Mouse (Mus musculus) stomach, postnatal 0 days (tissue): ENCODE results near the gene Myt1l. TPM values are rescaled to one million over a fixed set of nuclear protein-coding genes. Genes with fewer than 3 reads are reported as not detected.

Experiments used
- ATAC-seq: fragments of 200-750 bp; cut with Nextera tagmentation; 2 replicates; pipeline ENCODE4 v1.8.0; 2017; ENCODE audit not compliant: low FRiP score, low TSS enrichment
- DNase-seq: peaks from one replicate; pipeline ENCODE4 v3.0.0-alpha.2; 2016; ENCODE audit warnings: low spot score
- H3K27ac ChIP-seq: fragments of 300-500 bp; sonication (generic); replicated peaks from 2 replicates; pipeline ENCODE4 v1.5.1; 2014; ENCODE audit warnings: mild to moderate bottlenecking, control low read depth
- H3K27me3 ChIP-seq: fragments of 300-500 bp; sonication (generic); 2 replicates; pipeline ENCODE4 v1.6.1; 2014; ENCODE audit warnings: low read length; ENCODE audit not compliant: control insufficient read depth, insufficient read depth
- H3K36me3 ChIP-seq: fragments of 300-500 bp; sonication (generic); 2 replicates; pipeline ENCODE4 v1.6.1; 2014; ENCODE audit warnings: low read length, mixed read lengths; ENCODE audit not compliant: control insufficient read depth, insufficient read depth
- H3K4me1 ChIP-seq: fragments of 300-500 bp; sonication (generic); replicated peaks from 2 replicates; pipeline ENCODE4 v1.6.1; 2014; ENCODE audit warnings: antibody characterized with exemption; ENCODE audit not compliant: control insufficient read depth, insufficient read depth
- H3K4me2 ChIP-seq: fragments of 300-500 bp; sonication (generic); replicated peaks from 2 replicates; pipeline ENCODE4 v1.6.1; 2014; ENCODE audit warnings: low read depth, mild to moderate bottlenecking, control low read depth, moderate library complexity
- H3K4me3 ChIP-seq: fragments of 300-500 bp; sonication (generic); 2 replicates; pipeline ENCODE4 v1.5.1; 2014; ENCODE audit warnings: low read depth, low read length, control low read depth
- H3K9ac ChIP-seq: fragments of 300-500 bp; sonication (generic); 2 replicates; pipeline ENCODE4 v1.6.1; 2014; ENCODE audit warnings: mild to moderate bottlenecking, low read length, control low read depth, mixed read lengths
- H3K9me3 ChIP-seq: fragments of 300-500 bp; sonication (generic); 2 replicates; pipeline ENCODE4 v1.6.1; 2016; ENCODE audit warnings: low read length; ENCODE audit not compliant: control insufficient read depth
- CTCF ChIP-seq: IDR thresholded peaks from 2 replicates; pipeline ENCODE4 v1.5.1; 2016; ENCODE audit warnings: antibody characterized with exemption, low read depth, mild to moderate bottlenecking, moderate library complexity
- EP300 ChIP-seq: optimal IDR thresholded peaks from 2 replicates; pipeline ENCODE3; 2016; ENCODE audit warnings: antibody characterized with exemption
- WGBS: fragments of 180-500 bp; shearing (Covaris S2); extraction: QIAGEN DNeasy Blood & Tissue Kit; methylation state at CpG from one replicate; pipeline ENCODE4 v1.1.7; 2014; 5-methylcytosine and 5-hydroxymethylcytosine counted together
- polyA plus RNA-seq: library from polyadenylated mRNA; unstranded; fragments of >200 nt; fragmentation: Nextera tagmentation; extraction: Ambion mirVana; gene quantifications from 2 replicates; pipeline ENCODE4 v1.2.1, GENCODE M21; 2015

Myt1l gene
- polyA plus RNA-seq, 1 experiment from 2014 or later: 0.76 TPM

- H3K27ac ChIP-seq: no peak overlapping the region
- H3K9ac ChIP-seq: no peak overlapping the region
- no peak overlapping the region for H3K4me3 ChIP-seq
- no peaks in the 10 kb centered on the region for H3K9me3 ChIP-seq
- H3K27me3 ChIP-seq: peaks cover 5% of the 10 kb centered on the region; the same call in 1 of the 2 replicates
- no peaks in the 10 kb centered on the region for H3K4me1 ChIP-seq
- TF ChIP-seq CTCF (no peak), EP300 (no peak)
- no peak overlapping the region for H3K4me2 ChIP-seq
- no peak for ATAC-seq
- H3K36me3 ChIP-seq: no peaks in the 10 kb centered on the region
- 43% methylated on average over 5 of the region's 5 CpGs for WGBS
- no peak for DNase-seq
Observed at GRCm38 (mm10) chr12:29539106-29539505, 10.9 kb downstream of the Myt1l start.

- TF ChIP-seq EP300 (no peak), CTCF (no peak)
- DNase-seq: no peak
- Histone ChIP-seq H3K4me2 (no peak overlapping the region), H3K9me3 (no peaks in the 10 kb centered on the region), H3K36me3 (no peaks in the 10 kb centered on the region), H3K27me3 (no peaks in the 10 kb centered on the region), H3K4me3 (no peak overlapping the region), H3K4me1 (no peaks in the 10 kb centered on the region), H3K9ac (no peak overlapping the region), H3K27ac (no peak overlapping the region)
- no peak for ATAC-seq
- 74% methylated on average over 5 of the region's 5 CpGs for WGBS
Observed at GRCm38 (mm10) chr12:29540741-29541140, 12.6 kb downstream of the Myt1l start.

DNA sequence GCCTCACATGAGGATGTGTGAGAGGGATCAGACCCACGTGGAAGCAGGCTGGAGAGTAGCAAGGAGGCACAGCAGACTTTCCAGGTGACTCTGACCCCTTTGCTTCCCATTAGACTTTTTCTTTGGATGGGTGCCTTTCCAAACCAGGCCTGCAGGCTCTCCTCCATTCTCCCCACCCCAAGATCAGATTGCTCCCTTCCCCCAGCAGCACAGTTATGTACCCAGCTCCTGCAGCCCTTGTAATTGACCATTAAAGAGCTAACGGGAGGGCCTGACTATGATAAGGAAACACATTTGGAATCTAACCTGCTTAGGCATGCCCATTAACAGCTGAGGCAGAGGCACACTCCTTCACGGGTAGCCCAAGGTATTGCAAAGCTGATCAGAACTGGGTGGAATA lies 17.9 kb downstream of the Myt1l start:
- Histone ChIP-seq H3K9me3 (no peaks in the 10 kb centered on the region), H3K27ac (no peak overlapping the region), H3K36me3 (no peaks in the 10 kb centered on the region), H3K4me1 (no peaks in the 10 kb centered on the region), H3K27me3 (no peaks in the 10 kb centered on the region), H3K9ac (no peak overlapping the region), H3K4me2 (no peak overlapping the region), H3K4me3 (no peak overlapping the region)
- ATAC-seq (no peak), DNase-seq (no peak)
- TF ChIP-seq EP300 (no peak), CTCF (no peak)
- 35% methylated on average over 3 of the region's 3 CpGs for WGBS

DNA sequence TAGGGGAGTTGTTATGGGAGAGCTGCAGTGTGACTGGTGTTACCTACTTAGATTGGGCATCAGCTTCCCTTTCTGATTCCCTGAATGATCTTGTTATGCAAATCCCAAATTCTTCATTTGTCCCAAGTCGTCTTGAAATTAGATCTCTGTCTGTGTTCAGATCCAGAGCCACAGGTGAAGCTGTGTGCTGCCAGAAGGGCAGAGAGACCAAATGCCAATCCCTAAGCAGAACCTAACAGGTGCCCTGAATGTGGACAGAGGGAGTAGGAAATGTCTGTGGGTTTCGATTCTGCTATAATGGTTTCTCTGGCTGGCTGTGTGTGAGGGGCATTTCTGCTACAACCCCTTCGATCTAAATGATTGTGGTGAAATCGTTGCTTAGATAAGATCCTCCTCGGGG lies 18.9 kb downstream of the Myt1l start:
- TF ChIP-seq EP300 (no peak), CTCF (no peak)
- 68% methylated on average over 5 of the region's 5 CpGs for WGBS
- no peaks in the 10 kb centered on the region for H3K36me3 ChIP-seq

DNA sequence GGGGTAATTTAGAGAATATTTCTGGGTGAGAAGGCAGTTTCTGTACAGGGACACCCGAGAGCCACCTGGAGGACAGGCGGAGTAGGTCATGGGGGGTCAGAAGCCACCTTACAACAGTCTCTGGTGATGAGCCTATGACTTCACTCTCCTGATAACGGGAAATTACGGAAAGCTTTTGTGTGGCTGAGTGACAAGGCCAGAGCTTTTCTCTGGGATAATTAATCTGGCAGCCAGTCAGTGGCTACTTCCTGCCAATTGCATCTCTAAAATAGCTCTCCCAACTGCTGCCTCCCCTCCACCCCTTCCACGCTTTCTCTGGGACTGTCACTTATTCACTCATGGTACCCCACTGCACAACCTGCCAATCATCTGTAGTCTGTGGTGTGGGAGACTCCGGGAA lies 19.6 kb downstream of the Myt1l start:
- DNase-seq (no peak), ATAC-seq (no peak)
- Histone ChIP-seq H3K9ac (no peak overlapping the region), H3K27me3 (no peaks in the 10 kb centered on the region), H3K36me3 (no peaks in the 10 kb centered on the region), H3K27ac (no peak overlapping the region), H3K4me3 (no peak overlapping the region), H3K4me1 (no peaks in the 10 kb centered on the region), H3K9me3 (no peaks in the 10 kb centered on the region), H3K4me2 (no peak overlapping the region)
- 62% methylated on average over 6 of the region's 6 CpGs for WGBS
- TF ChIP-seq EP300 (no peak), CTCF (no peak)

More for the DNA sequence above, 18.9 kb downstream of the Myt1l start:
- Histone ChIP-seq H3K9me3 (no peaks in the 10 kb centered on the region), H3K4me3 (no peak overlapping the region), H3K9ac (no peak overlapping the region), H3K27me3 (no peaks in the 10 kb centered on the region), H3K27ac (no peak overlapping the region), H3K4me1 (no peaks in the 10 kb centered on the region), H3K4me2 (no peak overlapping the region)
- DNase-seq (no peak), ATAC-seq (no peak)

DNA sequence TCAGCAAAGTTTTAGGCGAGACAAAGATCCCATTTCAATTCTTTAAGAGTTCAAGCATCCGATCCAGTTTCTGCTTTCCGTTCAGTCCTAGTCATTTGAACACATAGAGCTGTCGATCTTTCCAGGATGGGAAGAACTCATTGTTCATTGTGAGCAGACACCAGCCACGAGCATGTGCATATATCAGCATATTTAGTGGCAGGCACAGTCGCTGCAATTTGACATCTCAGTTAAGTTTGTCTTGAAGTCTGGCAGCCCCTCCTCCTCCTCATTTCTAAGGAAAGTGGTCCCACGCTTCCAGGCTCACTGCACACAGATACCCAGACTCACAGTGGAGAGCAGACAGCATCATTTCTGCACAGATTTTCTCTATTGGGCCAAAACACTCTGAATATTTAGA lies 25.0 kb downstream of the Myt1l start:
- no peaks in the 10 kb centered on the region for H3K4me1 ChIP-seq
- no peaks in the 10 kb centered on the region for H3K27me3 ChIP-seq
- WGBS: 71% methylated on average over 7 of the region's 7 CpGs
- no peak overlapping the region for H3K4me2 ChIP-seq
- H3K9me3 ChIP-seq: no peaks in the 10 kb centered on the region
- H3K4me3 ChIP-seq: no peak overlapping the region
- no peak for TF ChIP-seq EP300
- no peak for TF ChIP-seq CTCF
- H3K9ac ChIP-seq: no peak overlapping the region
- H3K36me3 ChIP-seq: no peaks in the 10 kb centered on the region
- DNase-seq (no peak), ATAC-seq (no peak)
- no peak overlapping the region for H3K27ac ChIP-seq

- 73% methylated on average over 4 of the region's 4 CpGs for WGBS
- Histone ChIP-seq H3K4me3 (no peak overlapping the region), H3K36me3 (no peaks in the 10 kb centered on the region), H3K4me1 (no peaks in the 10 kb centered on the region), H3K9ac (no peak overlapping the region), H3K9me3 (no peaks in the 10 kb centered on the region), H3K4me2 (no peak overlapping the region), H3K27me3 (no peaks in the 10 kb centered on the region), H3K27ac (no peak overlapping the region)
- DNase-seq: no peak
- no peak for TF ChIP-seq EP300
- TF ChIP-seq CTCF: no peak
- ATAC-seq: no peak
Observed at GRCm38 (mm10) chr12:29555718-29556117, 27.5 kb downstream of the Myt1l start.
